Mouse (Mus musculus) embryonic facial prominence, embryonic 11.5 days (tissue): ENCODE measurements around the gene Sgms1. TPM values are rescaled to one million over a fixed set of nuclear protein-coding genes. Genes with fewer than 3 reads are reported as not detected.

Experiments
- ATAC-seq: fragments of 200-750 bp; cut with Nextera tagmentation; replicated peaks from 2 replicates; pipeline ENCODE4 v1.8.0; 2017; ENCODE audit warnings: low read depth; ENCODE audit not compliant: insufficient number of reproducible peaks, low FRiP score, low TSS enrichment
- DNase-seq: peaks from one replicate; pipeline ENCODE4 v3.0.0-alpha.2; 2015; ENCODE audit warnings: low spot score
- H3K27ac ChIP-seq: fragments of 300-500 bp; sonication (generic); replicated peaks from 2 replicates; pipeline ENCODE4 v1.5.1; 2014; ENCODE audit warnings: mild to moderate bottlenecking, low read depth, low read length, control low read depth
- H3K27me3 ChIP-seq: fragments of 300-500 bp; sonication (generic); 2 replicates; pipeline ENCODE4 v1.6.1; 2014; ENCODE audit warnings: mild to moderate bottlenecking, low read length, moderate library complexity, mixed read lengths; ENCODE audit not compliant: control insufficient read depth, insufficient read depth
- H3K36me3 ChIP-seq: fragments of 300-500 bp; sonication (generic); replicated peaks from 2 replicates; pipeline ENCODE4 v1.6.1; 2014; ENCODE audit warnings: low read depth, mild to moderate bottlenecking, low read length, moderate library complexity, mixed read lengths; ENCODE audit not compliant: control insufficient read depth, insufficient read depth
- H3K4me1 ChIP-seq: fragments of 300-500 bp; sonication (generic); 2 replicates; pipeline ENCODE4 v1.6.1; 2014; ENCODE audit warnings: low read length, mixed read lengths; ENCODE audit not compliant: control insufficient read depth, insufficient read depth
- H3K4me2 ChIP-seq: fragments of 300-500 bp; sonication (generic); 2 replicates; pipeline ENCODE4 v1.6.1; 2014; ENCODE audit warnings: low read depth, mild to moderate bottlenecking, control low read depth, low read length, moderate library complexity
- H3K4me3 ChIP-seq: fragments of 300-500 bp; sonication (generic); 2 replicates; pipeline ENCODE4 v1.5.1; 2014; ENCODE audit warnings: low read depth, low read length, control low read depth
- H3K9ac ChIP-seq: fragments of 300-500 bp; sonication (generic); replicated peaks from 2 replicates; pipeline ENCODE4 v1.6.1; 2014; ENCODE audit warnings: mild to moderate bottlenecking, control low read depth, low read length
- H3K9me3 ChIP-seq: fragments of 300-500 bp; sonication (generic); replicated peaks from 2 replicates; pipeline ENCODE4 v1.6.1; 2016; ENCODE audit warnings: mild to moderate bottlenecking, low read length, inconsistent platforms, mixed read lengths; ENCODE audit not compliant: control insufficient read depth
- WGBS: fragments of 180-500 bp; shearing (Covaris S2); extraction: QIAGEN DNeasy Blood & Tissue Kit; methylation state at CpG from one replicate; pipeline ENCODE4 v1.1.7; 2014; 5-methylcytosine and 5-hydroxymethylcytosine counted together
- polyA plus RNA-seq: library from polyadenylated mRNA; unstranded; fragments of >200 nt; fragmentation: Nextera tagmentation; extraction: Ambion mirVana; gene quantifications from 2 replicates; pipeline ENCODE4 v1.2.1, GENCODE M21; 2014

The Sgms1 gene
- 12.2 and 15.3 TPM in 2 replicates for polyA plus RNA-seq

- WGBS = 3% methylated on average over 65 of the region's 68 CpGs
- Histone ChIP-seq H3K9ac (peak within 1 kb of the TSS; percentile 87), H3K36me3 (no peaks in the 10 kb centered on the region), H3K4me1 (no peaks in the 10 kb centered on the region), H3K9me3 (no peaks in the 10 kb centered on the region), H3K4me2 (peak within 1 kb of the TSS; percentile 97), H3K27me3 (no peaks in the 10 kb centered on the region), H3K27ac (peak within 1 kb of the TSS; percentile 79), H3K4me3 (peak within 1 kb of the TSS; percentile 87)
- ATAC-seq = peak; percentile 96
- peak; percentile 96 for DNase-seq
These were observed at the start of gene Sgms1 for GRCm38 (mm10) chr19:32389001-32389871. Gene Sgms1, minus strand, starts transcription at chr19:32389714.

- DNase-seq = no peak
- no peak overlapping the region for H3K9ac ChIP-seq
- no peaks in the 10 kb centered on the region for H3K4me1 ChIP-seq
- WGBS = 88% methylated on average over 3 of the region's 3 CpGs
- no peaks in the 10 kb centered on the region for H3K36me3 ChIP-seq
- no peaks in the 10 kb centered on the region for H3K9me3 ChIP-seq
- no peak for ATAC-seq
- no peak overlapping the region for H3K4me3 ChIP-seq
- H3K27me3 ChIP-seq = no peaks in the 10 kb centered on the region
- H3K27ac ChIP-seq = no peak overlapping the region
- no peak overlapping the region for H3K4me2 ChIP-seq
These were observed 36.3 kb upstream of the Sgms1 start for GRCm38 (mm10) chr19:32425856-32426255.

GRCm38 (mm10) chr19:32424706-32425105, 35.2 kb upstream of the Sgms1 start:
- no peak for ATAC-seq
- no peaks in the 10 kb centered on the region for H3K9me3 ChIP-seq
- no peak overlapping the region for H3K9ac ChIP-seq
- H3K36me3 ChIP-seq = no peaks in the 10 kb centered on the region
- no peak for DNase-seq
- no peak overlapping the region for H3K4me3 ChIP-seq
- no peaks in the 10 kb centered on the region for H3K27me3 ChIP-seq
- 80% methylated on average over 3 of the region's 3 CpGs for WGBS
- H3K4me2 ChIP-seq = no peak overlapping the region
- no peaks in the 10 kb centered on the region for H3K4me1 ChIP-seq
- no peak overlapping the region for H3K27ac ChIP-seq

GRCm38 (mm10) chr19:32419069-32419468, 29.6 kb upstream of the Sgms1 start:
- H3K27ac ChIP-seq = no peak overlapping the region
- no peaks in the 10 kb centered on the region for H3K4me1 ChIP-seq
- 77% methylated on average over 3 of the region's 3 CpGs for WGBS
- no peak overlapping the region for H3K4me3 ChIP-seq
- no peaks in the 10 kb centered on the region for H3K9me3 ChIP-seq
- no peak for DNase-seq
- H3K27me3 ChIP-seq = no peaks in the 10 kb centered on the region
- no peak overlapping the region for H3K4me2 ChIP-seq
- no peak for ATAC-seq
- no peak overlapping the region for H3K9ac ChIP-seq
- H3K36me3 ChIP-seq = no peaks in the 10 kb centered on the region

- WGBS = 88% methylated on average over 7 of the region's 7 CpGs
- H3K9ac ChIP-seq = no peak overlapping the region
- H3K27me3 ChIP-seq = no peaks in the 10 kb centered on the region
- no peaks in the 10 kb centered on the region for H3K9me3 ChIP-seq
- no peak overlapping the region for H3K4me2 ChIP-seq
- H3K36me3 ChIP-seq = no peaks in the 10 kb centered on the region
- no peak overlapping the region for H3K27ac ChIP-seq
- ATAC-seq (no peak), DNase-seq (no peak)
- no peaks in the 10 kb centered on the region for H3K4me1 ChIP-seq
- H3K4me3 ChIP-seq = no peak overlapping the region
These were observed 27.3 kb upstream of the Sgms1 start for GRCm38 (mm10) chr19:32416692-32417317.

- Histone ChIP-seq H3K27me3 (no peaks in the 10 kb centered on the region), H3K9me3 (no peaks in the 10 kb centered on the region), H3K36me3 (no peaks in the 10 kb centered on the region), H3K9ac (no peak overlapping the region), H3K4me3 (no peak overlapping the region), H3K4me2 (no peak overlapping the region), H3K4me1 (no peaks in the 10 kb centered on the region), H3K27ac (no peak overlapping the region)
- no peak for ATAC-seq
- WGBS = 76% methylated on average over 8 of the region's 8 CpGs
- DNase-seq = no peak
These were observed 20.3 kb upstream of the Sgms1 start for GRCm38 (mm10) chr19:32409603-32410360.

- H3K4me1 ChIP-seq = no peaks in the 10 kb centered on the region
- H3K27ac ChIP-seq = no peak overlapping the region
- ATAC-seq = no peak
- H3K27me3 ChIP-seq = no peaks in the 10 kb centered on the region
- H3K9me3 ChIP-seq = no peaks in the 10 kb centered on the region
- no peak overlapping the region for H3K9ac ChIP-seq
- H3K4me3 ChIP-seq = no peak overlapping the region
- 72% methylated on average over 7 of the region's 7 CpGs for WGBS
- H3K36me3 ChIP-seq = no peaks in the 10 kb centered on the region
- H3K4me2 ChIP-seq = no peak overlapping the region
- no peak for DNase-seq
These were observed 17.2 kb upstream of the Sgms1 start for GRCm38 (mm10) chr19:32406717-32407116.
